Mouse (Mus musculus): Measurements from ENCODE around the gene Prkag2.

DNA sequence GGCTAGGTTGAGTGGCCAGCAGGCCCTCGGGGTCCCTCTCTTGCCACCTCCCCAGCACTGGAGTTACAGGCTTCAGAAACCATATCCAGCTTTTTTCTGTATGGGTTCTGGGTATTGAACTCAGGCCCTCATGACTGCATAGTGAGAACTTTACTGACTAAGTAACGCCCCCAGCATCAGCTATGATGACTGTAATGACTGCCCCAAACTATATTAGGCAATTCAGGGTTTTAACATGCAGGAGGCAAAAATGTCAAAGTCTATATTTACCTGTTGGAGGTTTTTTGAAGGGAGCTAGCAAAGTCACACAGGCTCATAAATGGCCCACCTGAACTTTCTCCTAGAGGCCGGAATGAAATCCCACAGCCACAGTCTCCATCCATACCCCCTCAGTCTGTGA is 9.9 kb upstream of the Prkag2 start:
- TF ChIP-seq POLR2A (IDR thresholded peaks at IDR 0.05; ENCODE audit: borderline replicate concordance, low read depth, low read length), result no peak
- TF ChIP-seq CTCF (IDR thresholded peaks at IDR 0.05; ENCODE audit: low read depth, low read length), result no peak
